Mouse (Mus musculus) cerebellum, adult 2 months (tissue): ENCODE data around the gene Elp4.

Experiments
- CTCF ChIP-seq: fragments of 200-500 bp; IDR thresholded peaks from 2 replicates; pipeline ENCODE4 v1.5.1; 2011; ENCODE audit warnings: low read depth, mild to moderate bottlenecking, control low read depth, low read length, moderate library complexity, borderline replicate concordance; ENCODE audit not compliant: insufficient read depth
- POLR2A ChIP-seq: fragments of 200-500 bp; IDR thresholded peaks from 2 replicates; pipeline ENCODE4 v1.6.1; 2011; ENCODE audit warnings: low read length, control low read depth, borderline replicate concordance; ENCODE audit not compliant: insufficient read depth

GRCm38 (mm10) chr2:105676909-105677433, 227.4 kb downstream of the Elp4 start:
- TF ChIP-seq CTCF (no peak), POLR2A (no peak)
